Mouse (Mus musculus) T-helper 17 cell (primary cell): ENCODE data around the gene Eif4g3.

Source experiments
- in situ Hi-C, 2 experiments: fragments of 300-600 bp; cut with MboI, MseI; formaldehyde crosslinking; loops; 1 replicate in 1 of 2; 2 replicates in 1 of 2; pipeline ENCODE4 v1.15.1; 2025; ENCODE audit warnings: high pct_unique_total_duplicates in 2 of 2

Gene Eif4g3

DNA sequence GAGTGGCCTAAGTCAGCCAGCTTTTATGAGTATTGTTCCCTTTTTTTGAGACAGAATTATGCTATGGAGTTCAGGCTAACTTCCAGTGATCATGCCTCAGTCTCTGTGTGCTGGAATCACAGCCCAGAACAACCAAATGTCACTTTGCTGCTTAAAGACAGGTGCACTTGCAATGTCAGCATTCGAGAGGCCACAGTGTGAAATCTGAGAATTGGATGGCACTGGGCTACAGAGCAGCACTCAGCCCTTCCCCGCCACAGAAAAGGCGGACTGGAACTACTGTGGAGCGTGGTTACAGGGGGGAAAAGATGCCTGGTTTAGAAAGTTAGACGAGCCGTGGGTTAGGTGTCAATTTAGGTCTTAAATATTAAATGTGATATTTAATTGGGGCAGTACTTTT is 27.4 kb downstream of the Eif4g3 start:
- in situ Hi-C loops = no loop called here

- in situ Hi-C loops = no loop called here
Observed at GRCm38 (mm10) chr4:138021651-138022050, 28.8 kb downstream of the Eif4g3 start.

GRCm38 (mm10) chr4:138022761-138023160 is 29.9 kb downstream of the Eif4g3 start:
- in situ Hi-C loops = no loop called here

DNA sequence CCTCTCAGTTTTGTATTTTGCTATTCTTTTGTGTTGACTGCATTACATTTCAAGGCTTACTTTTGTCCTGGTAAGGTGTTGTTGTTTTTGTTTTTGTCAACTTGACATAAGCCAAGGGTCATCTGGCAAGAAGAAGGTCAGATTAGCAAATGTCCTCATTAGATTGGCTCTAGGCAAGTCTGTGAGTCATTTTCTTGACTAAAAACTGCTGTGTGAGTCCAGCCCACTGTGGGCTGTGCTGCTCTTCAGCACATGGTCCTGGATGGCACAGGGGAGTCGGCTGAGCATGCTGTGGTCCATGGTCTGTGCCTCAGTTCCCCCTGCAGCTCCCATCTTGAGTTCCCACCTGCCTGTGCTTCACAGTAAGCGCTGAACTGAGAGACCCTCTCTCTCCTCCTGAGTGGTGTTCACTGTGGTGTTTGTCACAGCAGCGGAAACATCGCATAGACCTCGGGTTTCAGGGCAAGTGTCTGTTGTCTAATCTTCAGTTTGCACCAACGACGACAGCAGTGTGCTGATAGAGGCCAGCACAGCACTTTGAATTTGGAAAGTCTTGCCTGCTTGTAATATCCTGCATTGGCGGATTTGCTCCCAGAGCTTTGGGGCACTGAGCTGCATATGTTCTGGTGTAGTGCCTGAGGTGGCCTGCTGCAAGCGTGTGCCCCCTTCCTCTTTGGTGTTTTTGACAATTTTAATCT is 30.7 kb downstream of the Eif4g3 start:
- in situ Hi-C loops = no loop called here

GRCm38 (mm10) chr4:138029168-138029567 is 36.3 kb downstream of the Eif4g3 start:
- in situ Hi-C loops = no loop called here

- in situ Hi-C loops = loop anchor here in 1 of 2 experiments (5.0 kb wide), 1 partner anchor 85 kb away; no protein-coding TSS in a partner anchor
Observed at GRCm38 (mm10) chr4:138031828-138032227, 39.0 kb downstream of the Eif4g3 start.

- in situ Hi-C loops = loop anchor here in 1 of 2 experiments (5.0 kb wide), 1 partner anchor 83 kb away; no protein-coding TSS in a partner anchor
Observed at GRCm38 (mm10) chr4:138033871-138034270, 41.0 kb downstream of the Eif4g3 start.

DNA sequence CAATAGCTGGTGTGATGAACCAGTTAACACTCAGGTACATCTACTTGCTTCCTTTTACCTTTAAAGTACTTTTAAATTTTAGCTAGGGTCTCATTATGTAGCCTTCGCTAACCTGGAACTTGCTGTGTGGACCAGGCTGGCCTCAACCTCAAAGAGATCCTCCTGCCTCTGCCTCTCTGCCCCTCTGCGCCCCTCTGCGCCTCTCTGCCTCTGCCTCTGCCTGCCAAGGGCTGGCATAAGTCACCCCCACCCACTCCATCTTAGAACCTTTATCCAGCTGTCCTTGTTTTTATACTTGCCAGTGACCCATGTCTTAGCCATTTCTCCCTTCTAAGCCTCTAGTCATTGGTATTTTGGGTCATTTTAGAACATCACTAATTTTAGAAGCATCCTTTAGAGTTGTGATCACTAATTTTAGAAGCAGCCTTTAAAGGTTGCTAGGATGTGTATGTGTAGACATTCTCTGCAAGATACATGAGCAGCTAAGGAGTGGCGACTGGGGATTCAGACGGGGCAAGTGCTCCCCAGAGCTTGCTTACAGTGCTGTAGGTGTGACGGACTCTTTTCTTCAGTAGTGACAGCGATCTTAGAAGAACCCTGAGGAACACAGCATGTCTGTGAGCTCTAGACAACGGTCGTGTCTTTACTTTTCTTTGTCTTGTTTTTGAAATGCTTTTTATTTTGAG is 42.8 kb downstream of the Eif4g3 start:
- in situ Hi-C loops = no loop called here

DNA sequence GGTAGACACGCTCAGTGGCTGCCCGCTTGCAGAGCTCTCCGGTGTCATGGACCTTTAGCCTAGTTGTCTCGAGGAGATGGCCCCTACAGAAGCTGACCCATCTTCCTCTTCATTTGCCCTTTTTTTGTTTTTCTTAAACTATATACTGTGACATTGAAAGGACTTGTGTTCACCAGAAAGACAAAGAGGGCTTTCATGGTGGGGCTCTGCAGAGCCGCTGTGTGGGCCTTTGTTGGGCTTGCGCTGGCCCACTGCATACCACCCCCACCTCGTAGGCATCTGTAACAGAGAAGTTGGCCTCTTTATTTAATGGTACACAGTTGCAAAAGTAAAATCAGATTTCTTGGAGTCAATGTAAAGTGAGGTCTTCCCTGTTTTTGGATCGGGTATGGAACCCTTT is 44.3 kb downstream of the Eif4g3 start:
- in situ Hi-C loops = no loop called here

DNA sequence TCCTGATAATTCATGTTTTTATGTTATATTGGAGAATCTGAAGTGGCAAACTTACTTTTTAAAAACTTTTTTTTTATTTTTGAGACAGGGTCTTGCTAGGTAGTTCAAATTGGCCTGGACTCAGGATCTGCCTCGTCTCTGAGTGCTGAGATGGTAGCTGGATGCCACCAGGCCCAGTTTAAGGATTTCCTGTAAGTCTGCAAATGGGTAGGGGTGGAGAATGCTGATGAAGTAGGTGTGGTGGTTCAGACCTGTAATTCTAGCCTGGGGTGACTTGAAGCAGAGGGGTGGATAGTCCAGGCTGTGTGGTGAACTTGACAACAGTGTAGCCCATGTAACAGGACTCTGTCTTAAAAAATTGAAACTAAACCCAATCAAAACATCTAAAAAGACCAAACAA is 45.1 kb downstream of the Eif4g3 start:
- in situ Hi-C loops = no loop called here

DNA sequence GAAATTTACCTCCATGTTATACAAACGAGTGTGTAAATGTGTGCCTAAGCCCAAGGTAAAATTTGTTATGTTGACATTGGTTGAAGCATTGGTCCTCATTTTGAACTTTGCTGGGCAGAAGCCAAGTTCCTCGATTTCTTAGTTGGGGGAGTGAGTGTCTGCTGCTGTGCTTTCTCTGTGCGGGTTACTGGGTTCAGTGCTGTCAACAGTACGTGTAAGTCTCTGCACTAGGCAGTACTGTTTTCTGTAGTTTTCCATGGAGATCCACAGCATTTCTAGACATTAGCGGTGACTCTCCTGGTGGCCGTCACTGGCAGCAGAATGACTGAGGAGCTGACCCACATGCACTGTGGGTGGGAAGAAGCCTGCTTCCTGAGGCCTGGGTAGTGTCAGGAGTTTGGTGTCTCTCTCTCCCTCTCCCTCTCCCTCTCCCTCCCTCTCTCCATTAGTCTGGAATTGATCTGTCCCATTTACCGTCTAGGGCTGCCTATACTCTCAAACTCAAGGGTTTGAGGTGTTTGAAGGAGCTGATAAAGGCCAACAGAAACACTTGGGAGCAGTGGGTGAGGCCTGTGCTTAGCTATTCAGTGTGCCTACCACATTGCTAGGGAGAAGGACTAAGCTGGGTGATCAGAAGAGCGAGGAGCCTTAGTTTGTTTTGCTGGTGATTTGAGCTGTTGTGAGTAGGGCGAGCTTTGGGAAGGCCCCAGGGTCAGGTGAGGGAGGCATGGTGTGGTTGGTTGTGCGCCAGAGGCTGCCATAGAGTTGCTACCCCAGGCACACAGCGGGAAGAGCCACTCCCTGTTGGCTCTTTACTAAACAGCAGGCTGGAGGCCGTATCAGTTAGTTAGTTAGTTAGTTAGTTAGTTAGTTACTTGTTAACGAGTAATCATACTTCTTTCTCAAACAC is 45.8 kb downstream of the Eif4g3 start:
- in situ Hi-C loops = no loop called here

- in situ Hi-C loops = no loop called here
Observed at GRCm38 (mm10) chr4:138039275-138039651, 46.4 kb downstream of the Eif4g3 start.

GRCm38 (mm10) chr4:138040589-138040988 is 47.8 kb downstream of the Eif4g3 start:
- in situ Hi-C loops = no loop called here

DNA sequence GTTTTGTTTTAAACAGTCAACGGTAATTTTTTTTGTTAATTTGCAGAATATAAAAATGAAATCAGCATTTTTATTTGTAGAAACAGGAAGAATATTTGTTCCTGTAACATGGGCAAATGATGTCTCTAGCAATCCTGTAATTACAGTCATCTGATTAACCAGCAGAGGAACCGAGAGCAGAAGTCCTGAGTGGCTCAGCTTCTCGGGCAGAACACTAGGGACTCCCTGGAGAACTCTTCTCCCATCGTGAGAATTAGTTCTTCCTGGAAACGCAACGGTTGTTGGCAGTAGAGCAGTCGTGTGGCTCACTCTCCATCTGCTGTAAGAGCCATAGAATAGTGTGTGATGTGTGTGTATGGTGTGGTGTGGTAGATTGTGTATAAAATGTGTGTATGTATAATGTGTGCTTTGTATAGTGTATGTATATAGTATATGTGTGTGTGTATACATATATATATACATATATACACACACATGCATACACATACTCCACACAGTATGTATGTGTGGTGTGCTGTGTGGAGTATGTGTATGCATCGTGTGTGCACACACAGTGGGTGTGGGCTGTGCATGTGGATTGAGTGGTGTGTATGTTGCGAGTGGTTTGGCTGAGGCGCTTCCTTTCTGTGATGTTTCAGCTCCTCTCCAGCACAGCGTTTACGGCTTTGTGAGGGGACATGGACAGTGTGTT is 48.9 kb downstream of the Eif4g3 start:
- in situ Hi-C loops = no loop called here

DNA sequence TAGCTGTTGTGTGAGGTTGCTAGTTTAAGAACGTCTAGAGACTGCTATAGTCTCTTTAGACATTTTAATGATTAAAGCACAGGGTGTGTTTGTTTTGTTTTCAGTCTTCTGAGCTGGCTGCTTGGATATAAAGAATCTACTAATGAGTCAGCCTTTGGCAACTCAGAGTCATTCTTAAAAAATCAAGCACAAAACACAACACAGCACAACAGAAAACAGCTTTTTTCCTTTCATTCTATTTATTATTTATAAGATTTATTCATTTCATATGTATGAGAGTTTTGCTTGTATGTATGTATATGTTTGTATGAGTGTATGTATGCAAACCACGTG is 49.4 kb downstream of the Eif4g3 start:
- in situ Hi-C loops = no loop called here

DNA sequence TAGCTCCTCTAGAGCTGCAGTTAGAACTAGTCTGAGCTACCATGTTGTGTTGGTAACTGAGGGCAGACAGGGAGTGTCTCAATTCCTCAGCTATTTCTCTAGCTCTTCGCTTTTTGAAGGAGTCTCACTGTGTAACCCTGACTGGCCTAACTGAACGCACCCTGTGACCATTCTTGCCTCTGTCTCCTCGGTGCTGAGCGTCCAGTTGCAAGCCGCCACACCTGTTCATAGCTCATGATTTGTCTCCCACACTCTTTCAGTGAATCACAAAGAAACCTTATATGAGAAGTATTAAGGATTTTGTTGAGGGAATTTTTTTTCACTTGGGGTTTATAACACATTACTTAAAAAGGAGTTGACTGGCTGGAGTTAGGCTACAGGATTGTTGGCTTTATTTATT is 49.8 kb downstream of the Eif4g3 start:
- in situ Hi-C loops = no loop called here

GRCm38 (mm10) chr4:138044841-138045500 is 52.1 kb downstream of the Eif4g3 start:
- in situ Hi-C loops = no loop called here

DNA sequence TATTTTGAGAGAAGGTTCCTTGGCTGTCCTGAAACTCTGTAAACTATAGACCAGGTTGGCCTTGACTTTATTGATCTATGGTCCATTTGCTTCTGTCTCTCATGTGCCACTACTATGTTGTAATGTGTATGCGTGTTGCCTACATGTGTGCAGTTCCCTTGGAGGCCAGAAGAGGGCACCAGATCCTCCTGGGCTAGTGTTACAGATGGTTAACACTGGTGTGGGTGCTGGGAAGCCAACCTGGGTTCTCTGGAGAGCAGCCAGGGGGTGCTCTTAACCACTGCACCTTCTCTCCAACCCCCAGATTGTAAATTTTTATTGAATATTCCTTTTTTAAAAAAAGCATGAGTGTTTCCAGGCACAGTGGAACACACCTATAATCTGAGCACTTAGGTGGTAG is 53.0 kb downstream of the Eif4g3 start:
- in situ Hi-C loops = no loop called here

DNA sequence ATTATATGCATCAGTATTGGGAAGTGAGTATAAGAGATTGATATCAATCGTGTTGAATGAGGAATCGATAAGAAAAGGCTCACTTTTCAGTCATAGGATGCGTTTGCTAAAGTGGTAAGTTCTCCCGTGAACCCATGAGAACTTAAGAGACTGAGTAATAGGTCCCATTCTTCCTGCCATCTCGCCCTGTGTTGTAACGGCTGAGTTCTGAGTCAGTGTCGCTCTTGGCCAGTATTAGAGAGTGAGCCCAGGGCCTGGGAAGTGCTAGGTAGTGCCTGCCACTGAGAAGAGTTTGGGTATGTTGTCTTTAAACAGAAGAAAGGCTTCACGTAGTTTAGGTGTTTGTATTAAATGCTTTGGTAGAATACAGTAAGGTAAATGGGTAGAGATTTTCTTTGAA is 53.5 kb downstream of the Eif4g3 start:
- in situ Hi-C loops = no loop called here

- in situ Hi-C loops = no loop called here
Observed at GRCm38 (mm10) chr4:138049547-138049946, 56.7 kb downstream of the Eif4g3 start.

DNA sequence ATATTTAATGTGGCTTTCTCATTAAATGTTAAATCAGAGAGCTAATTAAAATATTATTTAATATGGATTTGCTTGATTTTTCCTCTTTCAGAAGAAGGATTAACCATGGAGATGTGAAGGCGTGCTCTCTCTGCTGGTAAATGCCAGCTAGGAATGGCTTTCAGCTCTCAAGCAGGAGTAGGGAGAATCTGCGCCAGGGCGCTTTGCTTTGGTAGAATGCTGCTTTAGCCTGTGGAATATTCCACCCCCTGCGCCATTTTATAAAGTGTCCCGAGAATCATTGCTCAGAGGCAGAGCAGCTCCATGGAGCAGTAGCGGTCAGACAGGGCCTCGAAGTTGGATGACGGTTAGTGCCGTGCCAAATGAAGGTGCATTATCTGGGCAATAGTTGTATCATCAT is 58.7 kb downstream of the Eif4g3 start:
- in situ Hi-C loops = no loop called here
